Mouse (Mus musculus) ES-CJ7 (cell line): ENCODE measurements at regions not wholly inside any gene's neighbourhood (a gene's known extent, or its start where the extent isn't known, plus 50 kb on each side); places are given as distances from the start of the nearest gene placed in this dataset.
"Not testable (repeated sequence)": the region's sequence is repeated elsewhere in the genome, so short reads cannot be mapped to it uniquely, and the experiment has no call there.

Source experiments
- DNase-seq: peaks from one replicate; pipeline ENCODE4 v3.0.0; 2011; ENCODE audit warnings: low read depth, low spot score

DNA sequence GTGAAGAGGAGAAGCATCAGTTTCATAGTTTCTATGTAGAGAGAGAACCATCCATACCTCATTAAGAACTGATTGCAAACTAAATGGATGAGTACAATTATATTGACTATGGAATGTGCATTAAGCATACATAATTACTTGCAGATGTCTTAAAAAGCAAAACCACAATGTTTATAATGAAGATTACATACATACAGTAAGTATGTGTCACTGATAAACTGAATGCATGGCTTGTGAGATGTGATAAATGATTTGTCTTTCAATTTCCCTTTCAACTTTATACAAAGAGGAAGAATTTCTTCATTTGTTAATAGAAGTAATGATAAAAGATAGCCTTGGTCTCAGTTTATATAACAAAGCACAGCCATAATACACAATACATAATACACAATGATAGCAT lies 1939.3 kb downstream of the 9330182O14Rik start:
- no peak for DNase-seq

DNA sequence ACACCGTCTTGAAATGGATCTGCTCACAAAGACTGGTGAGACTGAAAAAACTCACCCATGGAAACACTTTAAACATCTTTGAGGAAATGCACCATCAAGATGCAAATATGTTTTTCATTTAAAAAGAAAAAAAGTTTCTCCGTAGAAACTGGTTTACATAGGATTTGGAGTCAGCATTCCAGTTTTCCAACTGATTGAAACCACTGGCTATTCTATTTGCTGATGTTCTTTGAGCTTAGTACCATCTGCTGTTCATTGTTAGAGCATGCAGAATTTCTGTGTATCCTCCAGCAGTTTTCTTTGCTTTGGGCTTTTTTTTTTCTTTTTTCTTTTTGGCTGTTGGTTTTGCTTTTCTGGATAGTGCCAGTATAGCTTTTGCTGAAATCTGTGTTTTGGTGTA lies 1948.3 kb downstream of the 9330182O14Rik start:
- DNase-seq: no peak

DNA sequence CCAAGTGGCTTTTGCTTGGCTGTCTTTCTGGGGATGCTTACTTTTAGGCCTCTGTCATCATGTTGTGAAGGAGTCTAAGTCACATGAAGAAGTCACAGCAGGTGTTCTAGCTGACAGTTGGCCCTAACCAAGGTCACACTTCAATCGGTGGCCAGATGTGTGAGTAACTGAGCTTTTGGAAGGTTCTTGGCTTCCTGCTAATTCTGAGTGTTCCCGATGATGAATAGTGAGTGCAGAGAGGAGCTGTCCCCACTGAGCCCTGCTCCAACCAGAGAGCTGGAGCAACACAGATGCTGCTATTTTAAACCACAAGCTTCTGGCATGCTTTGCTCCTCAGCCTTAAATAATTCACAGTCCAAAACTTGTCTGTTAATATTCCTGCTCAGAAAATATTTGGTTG lies 1966.6 kb downstream of the 9330182O14Rik start:
- DNase-seq: no peak

DNA sequence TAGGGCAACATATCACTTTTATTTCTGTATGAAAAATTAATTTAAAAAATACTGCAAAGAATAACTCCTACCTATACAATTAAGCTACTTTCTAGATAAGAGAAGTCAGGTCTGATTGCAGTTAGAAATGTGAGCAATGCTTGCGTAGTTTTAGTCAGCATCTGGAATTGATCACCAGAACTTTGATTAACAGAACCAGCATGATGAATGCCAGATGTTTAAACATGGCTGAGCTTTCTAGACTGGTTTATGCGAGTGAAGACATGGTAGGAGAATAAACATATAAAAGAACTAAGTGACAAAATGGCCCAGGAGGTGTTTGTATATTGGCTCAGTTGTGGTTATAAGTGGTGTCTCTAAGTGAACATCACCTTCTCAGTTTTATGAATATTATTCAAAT lies 1970.7 kb downstream of the 9330182O14Rik start:
- DNase-seq: no peak

DNA sequence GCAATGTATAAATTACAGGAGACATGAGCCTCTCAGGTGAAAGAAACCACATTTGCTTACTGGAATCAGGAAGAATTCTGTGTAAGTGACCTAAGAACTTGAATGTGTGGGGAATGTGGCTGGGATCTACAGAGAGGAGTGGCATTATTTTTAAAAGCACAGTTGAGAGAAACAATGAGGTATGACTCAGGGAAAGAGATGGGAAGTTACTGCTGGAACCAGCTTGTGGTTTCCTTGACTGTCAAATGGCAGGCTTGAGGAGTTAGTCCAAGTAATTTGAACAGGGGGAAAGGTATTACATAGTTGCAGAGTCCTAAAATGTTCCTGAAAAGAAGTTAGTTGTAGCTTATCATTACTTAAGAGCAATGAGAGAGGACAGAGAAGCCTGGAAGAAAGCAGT lies 1972.9 kb downstream of the 9330182O14Rik start:
- DNase-seq: no peak

DNA sequence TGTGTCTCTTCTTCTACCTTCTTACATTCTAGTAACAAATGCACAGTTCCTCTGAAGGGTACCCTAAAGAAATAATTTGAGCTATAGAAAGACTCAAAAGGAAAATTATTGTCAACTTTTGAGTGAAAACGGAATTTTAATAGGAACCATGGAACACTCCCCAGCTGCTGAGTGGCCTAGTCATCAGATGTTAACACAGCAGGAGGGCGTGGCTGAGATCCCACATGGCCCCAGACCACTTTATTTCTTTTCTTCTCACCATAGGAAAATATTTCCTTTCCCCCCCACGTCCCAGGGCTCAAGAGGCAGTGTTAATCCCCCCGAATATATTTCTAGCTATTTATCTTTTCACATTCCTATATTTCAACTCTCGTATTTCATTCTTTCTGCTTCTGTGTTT lies 1977.6 kb downstream of the 9330182O14Rik start:
- DNase-seq: no peak

DNA sequence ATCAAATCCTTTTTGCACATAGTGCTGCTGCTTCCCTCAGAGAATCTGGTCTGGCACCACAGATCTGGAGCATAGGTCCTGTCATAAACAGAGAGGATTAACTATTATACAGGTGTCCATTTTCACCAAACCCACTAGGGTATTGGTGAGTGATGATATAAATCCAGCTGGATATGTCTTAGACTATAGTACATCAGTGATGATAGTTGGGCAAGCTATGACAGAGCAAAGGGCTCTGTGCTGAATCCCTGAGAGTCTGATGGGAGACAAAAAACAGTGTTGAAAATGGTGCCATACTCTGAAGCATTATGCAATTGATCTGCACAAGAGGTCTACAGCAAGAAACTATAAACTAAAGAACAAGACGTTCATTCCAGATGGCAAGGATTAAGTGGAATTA lies 1993.3 kb downstream of the 9330182O14Rik start:
- DNase-seq: no peak

DNA sequence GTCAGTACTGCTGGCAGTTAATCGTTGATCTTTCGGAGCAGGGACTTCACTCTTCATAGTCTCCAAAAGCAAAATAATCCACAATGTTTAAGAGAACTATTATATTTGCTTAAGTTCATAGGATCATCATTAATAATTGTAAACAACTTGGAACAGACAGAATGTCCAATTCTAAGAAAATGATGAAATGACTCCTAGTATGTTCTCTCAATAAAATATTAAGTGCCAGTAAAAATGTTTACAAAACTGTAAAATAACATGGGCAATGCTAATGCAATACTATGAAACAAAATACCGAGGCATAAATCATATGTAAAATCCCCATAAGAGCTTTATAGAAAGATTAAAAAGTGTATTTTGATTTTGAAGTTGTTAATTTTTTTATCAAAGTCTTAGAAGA lies 1994.8 kb downstream of the 9330182O14Rik start:
- no peak for DNase-seq

DNA sequence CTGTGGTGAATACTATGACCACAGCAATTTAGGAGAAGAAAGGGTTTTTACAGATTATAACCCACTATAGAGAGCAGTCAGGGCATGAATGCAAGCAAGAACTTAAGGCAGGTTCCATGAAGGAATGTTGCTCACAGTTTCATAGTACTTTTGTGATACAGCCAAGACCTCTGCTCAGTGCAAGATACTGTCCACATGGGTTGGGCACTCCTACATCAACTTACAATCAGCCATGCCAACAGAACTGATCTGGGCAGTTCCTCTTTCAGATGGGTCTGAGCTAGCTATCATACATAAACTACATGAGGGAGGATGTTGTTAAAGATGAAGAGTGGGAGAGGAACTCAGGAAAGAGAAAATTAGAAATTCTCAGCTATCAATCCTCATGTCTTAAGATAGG lies 2032.4 kb downstream of the 9330182O14Rik start:
- no peak for DNase-seq

DNA sequence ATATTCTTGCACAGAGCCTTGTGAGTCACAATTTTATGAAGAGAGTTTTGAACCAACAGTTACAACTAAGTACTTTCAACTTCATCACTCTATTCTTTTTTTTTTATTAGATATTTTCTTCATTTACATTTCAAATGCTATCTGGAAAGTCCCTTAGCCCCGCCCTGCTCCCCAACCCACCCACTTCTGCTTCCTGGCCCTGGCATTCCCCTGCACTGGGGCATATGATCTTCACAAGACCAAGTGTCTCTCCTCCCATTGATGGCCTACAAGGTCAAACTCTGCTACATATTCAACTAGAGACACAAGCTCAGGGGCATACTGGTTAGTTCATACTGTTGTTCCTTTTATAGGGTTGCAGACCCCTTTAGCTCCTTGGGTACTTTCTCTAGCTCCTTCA lies 2043.6 kb downstream of the 9330182O14Rik start:
- DNase-seq: not testable (repeated sequence)

DNA sequence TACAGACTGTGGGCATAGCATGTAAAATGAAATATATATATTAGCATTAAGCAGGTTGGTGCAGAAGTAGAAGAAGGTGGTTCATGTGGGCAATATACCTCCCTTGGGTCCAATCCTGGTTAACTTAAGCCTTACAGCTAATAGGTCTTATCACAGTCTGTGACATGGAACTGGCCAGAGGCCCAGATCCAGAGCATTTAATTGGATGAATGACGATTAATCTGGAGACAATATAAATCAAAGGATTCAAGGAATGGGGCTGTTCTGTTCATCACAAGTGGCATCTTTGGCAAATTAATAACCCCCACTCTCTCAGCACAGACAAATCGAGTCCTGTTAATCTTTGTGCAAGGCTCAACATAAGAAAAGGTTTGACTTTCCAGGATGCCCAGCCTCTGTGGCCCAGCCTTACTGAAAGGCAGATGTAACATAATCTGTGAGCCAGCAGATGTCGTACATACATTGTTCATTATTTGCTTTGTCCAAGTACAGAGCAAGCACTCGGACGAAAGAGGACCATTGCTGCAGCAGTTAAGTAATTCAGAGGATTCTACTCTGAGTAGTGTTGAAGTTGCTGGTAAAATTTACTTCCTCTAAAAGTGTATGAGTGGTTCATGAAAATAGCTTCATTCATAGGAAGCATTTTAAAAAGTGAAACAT lies 2073.2 kb downstream of the 9330182O14Rik start:
- peak; percentile 2 for DNase-seq

DNA sequence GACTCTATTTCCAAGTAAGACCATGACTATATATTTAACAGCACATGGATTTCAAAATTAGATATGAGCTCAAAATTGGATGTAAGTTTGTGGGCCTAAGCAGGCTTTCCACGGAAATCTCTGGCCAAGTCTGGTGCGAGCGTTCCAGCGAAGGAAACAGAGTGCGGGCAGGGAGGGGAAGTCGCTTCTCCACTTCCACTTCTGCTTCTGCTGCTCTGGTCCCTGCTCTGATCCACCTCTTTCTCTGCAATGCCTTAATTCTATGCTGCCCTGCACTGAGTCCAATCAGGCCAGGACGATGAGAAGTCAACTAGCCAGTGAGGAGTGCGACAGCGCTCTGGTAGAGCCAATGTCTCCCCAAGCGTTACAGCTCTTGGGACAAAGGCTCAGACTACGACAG lies 2085.3 kb downstream of the 9330182O14Rik start:
- DNase-seq: no peak

DNA sequence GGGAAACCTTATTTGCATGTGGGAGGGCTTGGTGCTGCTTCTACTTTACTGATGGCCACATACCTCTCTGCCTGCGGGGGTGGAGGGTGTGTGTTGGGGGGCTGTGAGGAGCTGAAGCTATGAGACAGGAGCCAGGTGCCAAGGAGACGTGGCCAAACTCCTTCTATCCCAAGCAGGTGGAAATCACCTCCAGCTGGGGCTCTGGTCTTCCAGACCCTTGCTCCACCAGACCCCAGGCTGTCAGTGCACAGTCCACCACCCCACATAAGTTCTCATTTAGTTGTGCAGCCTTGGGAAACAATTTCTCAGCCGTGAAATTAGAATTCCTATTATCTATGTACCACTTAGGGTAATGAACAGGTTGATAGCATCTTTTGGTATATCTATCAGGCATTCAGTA lies 2085.8 kb downstream of the 9330182O14Rik start:
- DNase-seq: no peak

DNA sequence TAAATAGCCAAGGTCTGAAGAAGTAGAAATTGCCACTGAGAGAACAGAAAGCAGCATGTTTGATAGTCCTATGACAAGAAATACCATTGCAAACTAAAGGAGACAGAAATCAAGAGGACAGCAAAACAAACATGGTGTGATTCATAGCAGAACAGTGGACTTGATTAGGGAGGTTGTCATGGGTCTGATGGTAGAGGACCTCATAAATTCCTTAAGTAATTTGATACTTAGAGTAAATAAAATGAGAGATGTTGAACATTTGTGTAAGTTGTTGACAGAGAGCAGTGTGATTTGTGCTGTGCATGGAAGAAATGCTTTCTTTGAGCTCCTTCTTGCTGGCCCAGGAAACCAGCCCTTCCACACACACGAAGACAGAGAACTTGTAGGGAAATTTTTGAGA lies 2090.8 kb downstream of the 9330182O14Rik start:
- DNase-seq: no peak

DNA sequence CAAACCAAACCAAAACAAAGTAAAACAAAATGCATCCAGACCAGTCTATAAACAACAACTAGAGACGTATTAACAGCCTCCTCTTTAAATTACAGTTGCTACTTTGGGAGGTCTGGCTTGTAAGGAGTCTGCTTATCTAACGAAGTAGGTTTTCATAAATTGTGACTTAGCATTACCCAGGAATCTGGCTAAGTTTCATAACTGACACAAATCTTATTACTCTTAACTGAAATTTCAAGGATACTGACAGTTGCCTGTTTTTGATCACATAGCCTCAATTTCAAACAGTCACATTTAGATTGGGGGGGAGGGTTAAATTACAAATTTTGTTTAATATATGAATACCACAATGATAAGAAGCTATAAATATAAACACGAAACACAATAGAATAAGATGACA lies 2097.5 kb downstream of the 9330182O14Rik start:
- no peak for DNase-seq

DNA sequence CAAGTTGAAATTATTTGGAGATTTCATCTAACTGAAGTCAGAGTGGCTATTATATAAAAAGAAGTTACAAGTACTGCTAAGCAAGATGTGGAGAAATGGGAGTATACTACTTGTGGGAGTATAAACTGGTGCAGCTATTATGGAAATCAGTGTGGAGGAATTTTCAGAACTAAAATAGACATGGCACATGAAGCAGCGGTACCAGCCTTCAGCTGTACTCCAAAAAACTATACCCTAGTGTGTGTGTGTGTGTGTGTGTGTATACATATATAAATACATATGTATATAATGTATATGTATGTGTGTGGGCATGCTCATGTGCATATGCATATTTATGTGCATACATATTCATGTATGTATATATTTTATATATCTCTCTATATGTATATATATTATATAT lies 2112.6 kb downstream of the 9330182O14Rik start:
- DNase-seq: no peak

DNA sequence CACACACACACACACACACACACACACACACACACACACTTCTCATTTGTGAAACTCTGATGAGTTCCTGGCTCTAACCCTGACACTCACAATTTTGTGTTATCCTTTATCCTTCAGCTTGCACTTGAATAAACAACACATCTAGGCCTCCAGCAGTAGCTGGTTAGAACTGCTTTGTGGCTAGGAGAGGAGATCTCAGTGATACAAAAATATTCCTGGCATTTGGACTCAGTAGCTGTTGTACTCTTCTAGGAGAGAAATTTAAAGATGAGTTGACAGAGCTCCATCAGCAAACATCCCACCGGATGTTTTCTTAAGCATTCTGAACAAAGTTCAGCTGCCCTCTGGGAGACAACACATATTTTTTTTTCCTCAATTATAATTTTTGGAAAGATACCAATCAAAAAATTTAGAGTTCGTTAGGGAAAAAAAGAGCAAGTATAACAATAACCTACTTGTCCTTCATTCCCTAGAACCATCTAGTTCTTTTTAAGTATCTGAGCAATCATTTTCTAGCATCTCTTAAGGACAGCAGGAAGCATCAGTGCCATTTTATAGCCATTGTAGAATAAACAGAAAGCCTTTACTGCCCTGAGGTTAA lies 2118.7 kb downstream of the 9330182O14Rik start:
- no peak for DNase-seq

DNA sequence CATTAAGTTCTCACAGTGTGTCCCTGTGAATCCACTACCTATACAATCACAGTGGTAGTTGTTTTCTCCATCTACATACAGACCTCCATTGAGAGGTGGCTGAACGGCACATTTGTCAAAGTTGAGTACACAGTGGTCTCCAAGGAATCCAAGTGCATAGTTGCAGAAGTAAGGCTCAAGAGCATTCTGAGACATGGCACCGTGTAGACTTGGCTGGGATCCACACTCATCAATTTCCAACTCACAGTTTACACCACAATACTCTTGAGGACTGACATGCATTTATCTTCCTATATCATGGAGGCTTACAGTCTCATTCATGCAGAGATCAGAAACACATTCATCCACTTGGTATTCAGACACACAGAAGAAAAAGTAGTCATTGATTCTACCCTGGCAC lies 2122.2 kb downstream of the 9330182O14Rik start:
- no peak for DNase-seq

DNA sequence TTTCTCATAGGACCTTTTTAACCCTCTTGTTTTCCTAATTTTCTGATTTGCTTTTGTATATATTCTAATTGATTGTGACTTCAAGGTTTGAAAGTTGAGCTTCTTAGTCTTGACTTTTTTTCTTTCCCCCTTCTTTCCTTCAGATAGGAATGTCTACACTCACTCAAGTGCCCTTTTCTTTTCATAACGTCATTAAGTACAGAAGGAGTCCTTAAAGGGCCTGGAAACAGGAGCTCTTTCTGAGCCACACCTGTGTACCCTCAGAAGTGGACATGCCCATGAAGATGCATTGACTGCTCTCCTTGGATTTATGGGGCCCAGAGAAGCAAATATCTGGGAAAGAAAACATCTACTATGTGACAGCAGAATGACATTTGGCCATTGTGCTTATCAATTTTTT lies 2141.0 kb downstream of the 9330182O14Rik start:
- no peak for DNase-seq

DNA sequence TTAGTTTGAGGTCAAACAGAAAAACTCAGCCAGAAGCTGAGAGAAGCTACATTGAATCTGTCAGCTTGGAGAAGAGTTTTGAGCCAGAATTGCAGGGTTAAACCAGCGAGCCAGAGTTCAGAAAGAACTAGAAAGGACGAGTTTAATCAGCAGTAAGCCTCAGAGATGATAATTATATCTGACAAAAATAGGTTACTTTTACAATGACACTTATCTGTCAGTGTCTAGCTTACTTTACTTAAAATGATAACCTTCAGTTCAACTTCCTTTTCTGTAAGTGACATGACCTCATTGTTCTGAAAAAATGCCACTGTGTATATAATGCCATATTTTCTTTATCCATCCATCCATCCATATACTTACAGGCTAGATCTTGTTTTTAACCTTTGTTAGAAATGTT lies 2143.1 kb downstream of the 9330182O14Rik start:
- no peak for DNase-seq

DNA sequence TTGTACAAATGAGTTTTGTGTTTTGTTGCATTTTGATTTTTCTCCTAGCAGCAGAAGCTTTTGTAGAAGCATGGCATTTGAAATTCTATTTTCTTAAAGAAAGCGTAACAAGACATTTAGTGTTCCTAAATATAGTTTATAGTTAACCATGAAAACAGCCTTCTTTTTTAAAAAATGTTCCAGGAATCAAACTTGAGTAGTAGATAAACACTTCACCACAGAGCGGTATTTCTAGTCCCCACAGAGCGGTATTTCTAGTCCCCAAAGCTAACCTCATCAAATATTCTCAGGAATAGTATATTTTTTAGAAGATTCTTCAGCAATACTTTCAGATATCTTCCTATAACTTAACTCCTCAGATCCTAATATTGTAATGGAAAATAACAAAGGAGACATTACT lies 2146.6 kb downstream of the 9330182O14Rik start:
- DNase-seq: no peak

DNA sequence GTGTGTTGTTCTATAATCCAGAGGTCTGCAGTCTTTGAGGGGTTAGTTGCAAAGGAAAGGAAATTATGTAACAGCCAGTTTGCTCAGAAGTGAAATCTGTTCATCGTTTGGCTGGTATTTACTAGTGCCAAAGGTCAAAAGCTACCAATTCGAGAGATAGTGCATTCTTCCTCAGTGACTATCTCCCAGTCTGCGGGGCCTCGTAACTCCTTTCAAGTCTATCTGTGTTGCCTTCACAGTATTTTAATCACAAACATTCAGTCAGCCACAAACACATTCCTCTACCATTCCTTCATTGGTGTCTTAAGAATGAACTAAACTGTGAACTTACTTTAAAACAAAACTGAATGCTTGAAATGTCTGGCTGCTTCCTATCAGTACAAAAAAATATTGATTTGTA lies 2162.2 kb downstream of the 9330182O14Rik start:
- DNase-seq: no peak

DNA sequence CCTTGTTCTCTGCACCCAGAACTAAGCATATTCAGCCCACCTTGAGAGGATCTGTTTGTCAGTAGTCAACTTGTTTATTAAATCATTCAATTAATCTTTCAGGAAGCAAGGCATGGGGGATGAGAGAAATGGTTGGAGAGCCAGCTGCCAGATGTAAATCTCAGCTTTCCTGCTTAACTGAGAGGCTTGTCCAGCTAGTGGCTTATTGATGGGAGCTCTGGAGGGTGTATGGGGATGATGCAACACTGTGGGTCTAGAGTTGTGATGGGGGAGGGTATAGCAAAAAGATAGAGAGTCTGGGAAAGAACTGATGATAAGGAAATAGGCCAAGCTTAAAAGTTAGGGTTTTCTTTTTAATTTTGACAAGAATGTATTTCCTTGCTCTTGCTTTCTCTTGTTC lies 2163.3 kb downstream of the 9330182O14Rik start:
- no peak for DNase-seq

DNA sequence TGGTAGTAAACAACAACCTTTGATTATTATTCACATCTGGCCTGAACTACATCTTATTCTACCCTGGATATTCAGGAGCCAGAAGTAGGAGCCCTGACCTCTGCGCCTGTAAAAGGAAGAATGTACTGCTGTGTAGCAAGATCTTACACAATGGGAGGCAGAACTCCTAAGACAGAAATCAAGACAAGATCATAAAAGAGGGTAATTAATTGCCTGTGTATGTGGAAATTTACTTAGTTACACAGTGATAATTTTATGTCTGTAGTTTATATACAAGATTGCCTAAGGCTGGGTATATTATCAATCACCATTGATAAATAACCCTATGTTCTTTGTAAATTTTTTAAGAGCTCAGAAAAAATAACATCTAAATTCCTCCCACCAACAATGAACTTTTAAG lies 2167.8 kb downstream of the 9330182O14Rik start:
- no peak for DNase-seq
